Mouse (Mus musculus) natural killer cell, adult 2 months (primary cell): ENCODE measurements at regions not wholly inside any gene's neighbourhood (a gene's known extent, or its start where the extent isn't known, plus 50 kb on each side); places are given as distances from the start of the nearest gene placed in this dataset.
A peak's percentile ranks its signal among the peaks of the same experiment; 100 is the strongest.

Source experiments
- DNase-seq, 2 experiments: peaks; one replicate each; pipeline ENCODE4 v3.0.0; 2022; ENCODE audit warnings: low spot score in 2 of 2

GRCm38 (mm10) chr7:116853351-116853750 is 349.2 kb downstream of the Nucb2 start:
- DNase-seq, result no peak

DNA sequence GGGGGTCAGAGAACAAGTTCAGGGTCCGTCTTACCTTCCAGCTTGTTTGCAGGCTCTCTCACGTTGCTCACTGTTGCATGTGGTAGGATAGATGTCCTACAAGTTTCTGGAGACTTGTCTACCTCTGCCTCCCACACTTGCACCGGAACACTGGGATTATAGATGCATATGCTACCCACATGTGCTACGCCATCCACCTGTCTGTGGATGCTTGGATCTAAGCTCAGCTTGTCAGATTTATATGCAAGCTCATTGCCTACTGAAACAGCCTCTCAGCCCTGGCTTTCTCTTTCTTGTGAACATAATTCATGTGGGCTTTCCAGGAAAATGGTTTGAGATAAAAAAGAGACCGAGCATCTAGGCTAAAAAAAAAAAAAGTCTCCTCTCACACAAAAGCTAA is 353.0 kb downstream of the Nucb2 start:
- no peak for DNase-seq

DNA sequence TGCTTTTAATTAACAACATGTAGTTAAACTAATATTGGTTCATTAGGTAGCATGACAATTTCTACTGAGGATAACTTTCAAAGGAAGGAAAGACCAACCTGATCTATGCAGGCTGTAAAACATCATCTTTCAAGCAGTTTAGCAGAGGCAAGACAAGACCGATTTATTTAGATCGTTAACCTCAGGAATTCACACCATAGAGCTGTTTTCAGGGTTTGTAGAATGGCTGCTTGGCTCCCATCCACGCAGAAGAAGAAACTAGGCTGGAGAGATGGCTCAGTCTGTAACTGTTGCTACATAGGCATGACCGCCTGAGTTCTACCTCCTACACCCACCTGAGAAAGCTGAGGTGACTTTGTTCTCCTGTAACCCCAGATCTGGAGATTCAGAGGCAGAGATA is 353.6 kb downstream of the Nucb2 start:
- no peak for DNase-seq

GRCm38 (mm10) chr7:116882268-116882964 is 378.2 kb downstream of the Nucb2 start:
- no peak for DNase-seq

DNA sequence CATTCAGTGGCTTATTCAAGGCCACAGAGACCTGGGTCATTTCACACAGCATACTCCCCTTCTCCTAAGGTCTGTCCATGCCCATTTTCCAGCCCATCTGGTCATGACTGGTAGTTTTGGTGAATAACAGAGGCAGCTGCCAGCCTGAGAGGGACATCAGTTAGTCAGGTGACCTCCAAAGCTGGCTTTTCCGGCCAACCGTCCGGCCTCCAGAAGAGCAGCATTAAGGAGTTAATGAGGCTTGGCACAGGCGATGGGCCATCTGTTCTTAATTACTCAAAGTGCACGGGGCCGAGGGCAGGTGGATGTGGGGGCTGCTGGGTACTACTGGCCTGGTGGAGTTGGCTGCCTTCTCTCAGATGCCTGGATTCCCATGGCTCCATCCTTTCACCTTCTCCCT is 389.7 kb downstream of the Nucb2 start:
- DNase-seq, result no peak

DNA sequence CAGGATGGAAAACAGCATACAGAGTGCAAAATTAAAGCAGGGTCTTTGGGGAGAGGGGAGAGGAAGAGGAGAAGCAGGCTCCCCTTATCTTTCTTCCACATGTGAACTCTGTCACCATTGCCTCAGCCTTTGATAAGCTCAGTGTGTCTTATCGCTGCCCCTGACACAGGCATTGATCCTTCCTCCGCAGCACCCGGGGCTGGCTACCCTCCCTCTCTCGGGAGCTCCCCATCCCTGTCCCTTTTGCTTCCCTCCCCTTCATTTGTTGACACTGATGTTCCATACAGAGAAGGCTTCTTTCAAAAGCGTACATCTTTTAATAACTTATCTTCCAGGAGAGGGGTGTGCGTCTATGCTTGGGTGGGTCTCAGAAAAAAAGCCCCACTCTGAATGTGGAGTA is 411.6 kb downstream of the Nucb2 start:
- no peak for DNase-seq

DNA sequence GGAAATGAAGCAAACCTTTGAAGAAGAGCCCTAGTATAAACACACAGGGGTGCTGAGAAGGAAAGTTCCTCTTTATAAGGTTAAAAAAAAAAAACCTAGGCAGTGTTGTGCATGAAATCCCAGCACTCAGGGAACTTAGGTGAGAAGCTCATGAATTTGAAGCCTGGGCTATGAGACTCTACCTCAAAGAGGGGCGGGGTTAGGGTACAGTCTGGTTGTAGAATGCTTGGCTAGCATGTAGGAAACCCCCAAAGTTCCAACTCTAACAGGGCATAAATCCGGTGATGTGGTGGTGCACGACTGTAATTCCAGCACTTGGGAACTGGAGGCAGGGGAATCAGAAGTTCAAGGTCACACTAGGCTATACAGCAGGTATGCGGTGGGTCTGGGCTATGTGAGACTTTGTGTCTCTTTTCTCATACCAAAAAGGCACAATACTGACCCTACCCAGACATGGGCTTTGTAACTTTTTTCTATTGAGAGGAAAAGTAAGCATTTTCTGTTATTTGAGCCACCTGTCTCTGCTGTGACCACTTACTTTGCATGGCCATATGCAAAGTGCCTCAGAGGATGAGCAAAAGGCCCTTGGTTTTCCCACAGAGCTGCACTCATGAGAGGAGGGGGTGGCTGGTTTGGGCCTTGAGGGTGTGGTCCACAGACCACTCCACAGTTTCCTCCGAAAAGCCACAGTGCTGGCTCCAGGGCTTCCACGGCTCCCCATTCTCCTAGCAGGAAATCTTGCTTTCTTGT is 413.9 kb downstream of the Nucb2 start:
- DNase-seq, result peak in 1 of 2 experiments; percentile 58

DNA sequence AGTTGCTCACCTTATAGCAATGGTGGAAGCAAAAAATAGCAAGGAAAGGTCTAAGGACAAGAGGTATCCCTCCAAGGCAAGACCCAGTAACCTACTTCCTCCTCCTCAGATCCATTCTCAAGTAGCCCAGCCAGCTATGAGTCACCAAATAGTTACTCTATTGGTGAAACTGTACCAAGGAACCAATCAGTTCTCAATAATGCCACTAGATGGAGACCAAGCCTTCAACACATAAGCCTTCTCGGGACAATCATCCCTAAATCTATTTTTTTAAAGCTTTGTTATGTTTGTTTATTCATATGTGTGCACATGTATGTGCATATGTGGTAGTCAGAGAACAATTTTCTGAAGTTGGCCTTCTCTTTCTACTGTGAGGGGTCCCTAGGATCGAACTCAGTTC is 434.3 kb upstream of the Xylt1 start:
- no peak for DNase-seq

- no peak for DNase-seq
Measured at GRCm38 (mm10) chr7:116959196-116959895, 421.4 kb upstream of the Xylt1 start.

DNA sequence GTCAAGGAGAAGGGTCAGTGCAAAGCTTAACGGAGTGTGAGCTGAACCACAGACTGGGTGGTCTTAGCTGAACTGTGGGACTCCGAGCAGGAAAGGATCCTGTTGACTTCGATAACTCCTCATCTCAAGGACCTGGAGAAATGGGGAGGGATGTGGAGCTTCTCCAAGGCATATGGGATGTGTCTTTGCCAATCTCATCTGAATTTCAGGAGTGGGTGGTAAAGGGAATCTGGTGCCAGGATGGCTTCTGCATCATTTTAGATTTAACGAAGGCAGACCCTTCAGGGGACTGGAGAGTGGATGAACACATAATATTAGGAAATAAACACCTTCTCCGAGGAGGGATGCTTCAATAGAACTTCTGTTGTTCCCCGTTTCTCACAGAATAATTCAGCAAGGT is 416.9 kb upstream of the Xylt1 start:
- DNase-seq, result no peak

GRCm38 (mm10) chr7:116991351-116991750 is 389.4 kb upstream of the Xylt1 start:
- no peak for DNase-seq

- no peak for DNase-seq
Measured at GRCm38 (mm10) chr7:116992166-116992565, 388.6 kb upstream of the Xylt1 start.

DNA sequence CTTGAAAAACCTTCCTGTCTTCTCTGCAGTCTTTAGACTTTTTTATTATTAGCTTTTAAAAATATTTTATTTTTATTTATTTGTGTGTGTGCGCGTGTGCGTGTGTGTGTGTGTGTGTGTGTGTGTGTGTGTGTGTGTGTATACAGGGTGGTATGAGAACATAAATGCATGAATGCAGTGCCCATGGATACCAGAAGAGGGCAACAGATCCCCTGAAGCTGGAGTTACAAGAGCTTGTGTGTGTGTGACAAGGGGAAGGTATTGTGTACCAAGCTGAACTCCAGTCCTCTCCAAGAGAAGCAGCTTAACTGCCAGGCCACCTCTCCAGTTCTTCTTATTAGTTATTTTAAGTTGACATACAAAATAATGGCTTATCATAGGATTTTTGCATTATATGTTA is 385.0 kb upstream of the Xylt1 start:
- DNase-seq, result no peak

GRCm38 (mm10) chr7:117003167-117003566 is 377.6 kb upstream of the Xylt1 start:
- no peak for DNase-seq

- no peak for DNase-seq
Measured at GRCm38 (mm10) chr7:117018349-117018748, 362.4 kb upstream of the Xylt1 start.

DNA sequence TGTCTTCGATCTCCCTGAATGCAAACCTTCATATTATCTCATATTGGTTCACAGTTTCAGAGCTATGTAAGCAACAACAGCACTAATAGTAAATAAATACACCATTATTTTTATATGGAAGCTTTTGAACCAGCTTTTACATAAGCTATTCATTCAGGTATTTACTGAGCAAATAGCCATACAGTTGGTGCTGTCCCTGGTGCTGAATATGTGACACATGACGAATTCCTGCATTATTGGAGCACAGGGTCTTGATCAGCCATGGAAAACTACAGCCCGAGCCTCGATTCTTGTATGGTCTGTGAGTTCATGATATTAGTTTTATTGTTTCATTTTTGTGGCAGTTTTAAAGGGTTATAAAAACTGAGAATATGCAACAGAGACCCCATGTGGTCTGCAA is 359.1 kb upstream of the Xylt1 start:
- no peak for DNase-seq

DNA sequence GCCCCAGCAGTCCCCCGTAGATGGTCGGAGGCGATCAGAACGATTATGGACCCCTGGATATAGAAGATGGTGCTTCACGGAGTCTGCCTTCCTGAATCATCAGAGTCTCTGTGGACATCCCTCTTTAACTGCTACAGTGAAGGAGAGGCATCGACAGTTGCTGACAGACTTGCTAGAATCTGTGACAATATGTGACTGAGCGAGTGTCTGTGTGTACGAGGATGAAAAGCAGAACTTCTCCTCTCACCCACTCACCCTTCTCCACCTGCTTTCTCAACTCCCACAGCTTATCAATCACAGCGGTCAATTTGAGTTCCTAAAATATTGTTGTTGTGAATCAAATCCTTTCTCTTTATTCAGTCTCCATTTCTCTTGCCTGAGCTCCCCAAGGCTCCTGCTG is 335.9 kb upstream of the Xylt1 start:
- DNase-seq, result no peak

- no peak for DNase-seq
Measured at GRCm38 (mm10) chr7:117049249-117049648, 331.5 kb upstream of the Xylt1 start.

DNA sequence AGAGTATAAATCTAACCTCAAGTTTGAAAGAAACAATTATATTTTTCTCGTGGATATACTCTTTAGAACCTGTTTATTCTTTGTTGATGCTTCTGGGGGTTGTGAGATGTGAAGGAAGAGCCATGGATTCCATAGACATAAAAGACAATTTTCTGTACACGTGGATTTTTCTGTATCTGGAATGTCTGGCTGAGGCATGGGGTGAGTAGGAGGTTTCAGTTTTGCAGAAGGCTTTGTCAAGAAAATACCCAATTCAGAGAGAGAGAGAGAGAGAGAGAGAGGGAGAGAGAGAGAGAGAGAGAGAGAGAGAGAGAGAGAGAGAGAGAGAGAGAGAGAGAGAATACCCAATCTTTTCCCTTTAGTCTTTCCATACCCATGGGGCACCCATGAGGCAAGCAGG is 315.0 kb upstream of the Xylt1 start:
- no peak for DNase-seq

- peak in 1 of 2 experiments; percentile 34 for DNase-seq
Measured at GRCm38 (mm10) chr7:117090911-117091550, 289.7 kb upstream of the Xylt1 start.

DNA sequence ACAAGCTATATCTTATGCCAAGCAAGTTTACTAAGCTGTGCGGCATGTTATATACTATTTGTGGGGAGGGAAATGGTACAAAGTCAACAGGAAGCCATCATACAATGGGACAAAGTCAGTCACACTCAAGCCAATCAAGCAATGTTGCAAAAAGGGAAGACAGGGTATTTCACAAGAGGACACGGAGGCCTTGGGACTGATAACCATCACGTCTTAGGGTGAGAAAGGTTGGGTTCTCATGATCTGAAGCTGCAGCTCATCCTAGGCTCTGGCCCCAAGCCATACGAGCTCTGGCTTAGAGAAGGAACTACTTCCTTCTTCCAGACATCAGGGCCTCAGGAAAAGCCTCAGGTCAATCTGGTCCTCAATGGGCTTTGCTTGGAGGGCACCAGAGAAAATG is 287.9 kb upstream of the Xylt1 start:
- DNase-seq, result no peak

- no peak for DNase-seq
Measured at GRCm38 (mm10) chr7:117097618-117098017, 283.2 kb upstream of the Xylt1 start.
